Mouse (Mus musculus) brain, embryonic 18.5 days (tissue): ENCODE results near the gene Fcer2a.

Experiments used
- DNase-seq: peaks from one replicate; pipeline ENCODE4 v3.0.0-alpha.2; 2012; ENCODE audit warnings: low read depth, low spot score

Fcer2a gene

GRCm38 (mm10) chr8:3694121-3694520 lies at the start of gene Fcer2a:
Gene Fcer2a, minus strand, starts transcription at chr8:3694175.
- no peak for DNase-seq

GRCm38 (mm10) chr8:3736947-3737346 lies 43.0 kb upstream of the Fcer2a start:
- no peak for DNase-seq

- no peak for DNase-seq
Observed at GRCm38 (mm10) chr8:3735599-3735998, 41.6 kb upstream of the Fcer2a start.

- DNase-seq, result no peak
Observed at GRCm38 (mm10) chr8:3734084-3734483, 40.1 kb upstream of the Fcer2a start.

- DNase-seq, result no peak
Observed at GRCm38 (mm10) chr8:3721041-3721440, 27.1 kb upstream of the Fcer2a start.

GRCm38 (mm10) chr8:3720551-3720950 lies 26.6 kb upstream of the Fcer2a start, which contains the start of gene Clec4g:
Gene Clec4g, minus strand, starts transcription at chr8:3720651.
- no peak for DNase-seq

GRCm38 (mm10) chr8:3718559-3718958 lies 24.6 kb upstream of the Fcer2a start:
- no peak for DNase-seq

GRCm38 (mm10) chr8:3717321-3717954 lies 23.5 kb upstream of the Fcer2a start:
- no peak for DNase-seq

- no peak for DNase-seq
Observed at GRCm38 (mm10) chr8:3711646-3712045, 17.7 kb upstream of the Fcer2a start.

GRCm38 (mm10) chr8:3710312-3710711 lies 16.3 kb upstream of the Fcer2a start:
- DNase-seq, result no peak

- DNase-seq, result no peak
Observed at GRCm38 (mm10) chr8:3707611-3708010, 13.6 kb upstream of the Fcer2a start.

- DNase-seq, result no peak
Observed at GRCm38 (mm10) chr8:3705711-3706110, 11.7 kb upstream of the Fcer2a start.

- no peak for DNase-seq
Observed at GRCm38 (mm10) chr8:3701491-3701890, 7.5 kb upstream of the Fcer2a start.

GRCm38 (mm10) chr8:3690774-3691173 lies 3.2 kb downstream of the Fcer2a start:
- no peak for DNase-seq

GRCm38 (mm10) chr8:3687537-3687936 lies 6.4 kb downstream of the Fcer2a start:
- DNase-seq, result no peak

- no peak for DNase-seq
Observed at GRCm38 (mm10) chr8:3685422-3685821, 8.6 kb downstream of the Fcer2a start.

GRCm38 (mm10) chr8:3684530-3684929 lies 9.4 kb downstream of the Fcer2a start:
- DNase-seq, result no peak

- DNase-seq, result no peak
Observed at GRCm38 (mm10) chr8:3683408-3684176, 10.4 kb downstream of the Fcer2a start.

GRCm38 (mm10) chr8:3682435-3682834 lies 11.5 kb downstream of the Fcer2a start:
- no peak for DNase-seq

GRCm38 (mm10) chr8:3679656-3680055 lies 14.3 kb downstream of the Fcer2a start:
- DNase-seq, result no peak

- DNase-seq, result no peak
Observed at GRCm38 (mm10) chr8:3679236-3679635, 14.7 kb downstream of the Fcer2a start.

- no peak for DNase-seq
Observed at GRCm38 (mm10) chr8:3678831-3679230, 15.1 kb downstream of the Fcer2a start.

GRCm38 (mm10) chr8:3676993-3677579 lies 16.9 kb downstream of the Fcer2a start:
- no peak for DNase-seq
